Comparison of ENCODE assay signal across 10 mouse cellular contexts in the genomic region with DNA sequence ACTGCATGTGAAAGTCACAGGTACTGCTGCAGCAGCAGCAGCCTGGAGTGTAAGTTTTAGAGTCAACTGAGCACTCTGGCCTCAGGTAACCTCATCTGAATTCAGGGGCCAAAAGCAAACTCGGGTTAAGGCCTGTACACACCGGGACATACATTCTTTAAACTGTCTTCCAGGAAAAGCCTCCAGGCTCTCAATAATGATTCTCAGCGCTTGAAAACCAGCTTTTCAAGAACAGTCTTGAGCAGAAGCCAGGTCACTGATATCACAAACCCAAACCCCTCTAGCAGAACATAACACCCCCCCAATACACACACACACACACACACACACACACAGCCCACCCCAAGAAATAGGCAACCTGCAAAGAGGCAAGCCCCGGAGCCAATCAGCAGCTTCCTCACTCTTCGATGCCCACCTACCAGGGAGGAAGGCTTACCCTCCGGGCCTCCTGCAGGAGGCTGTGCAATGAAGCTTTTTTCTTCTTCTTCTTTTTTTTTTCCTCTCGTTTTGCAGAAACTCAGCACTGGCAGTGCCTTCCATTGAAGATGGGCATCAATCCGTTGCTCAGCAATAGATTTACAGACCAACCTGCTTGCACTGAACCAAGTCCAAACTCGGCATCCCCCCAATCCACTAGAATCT. TPM values are rescaled to one million over a fixed set of nuclear protein-coding genes. Genes with fewer than 3 reads are reported as not detected.
DNase-seq lines count a peak whose midpoint lies in the region; ATAC-seq lines count a peak whose summit lies in the region.
"Had no signal": no experiment of that assay in that cellular context is flagged by ENCODE, and none has a peak within 500 bp of the region (broad histone marks: within the 10 kb centered on the region; RNA-seq: fewer than 3 reads in every experiment).

No protein-coding gene starts in this region.

- H3K9me3 ChIP-seq in heart, embryonic 15.5 days (replicated peaks) = no peaks in the 10 kb centered on the region
- H3K9me3 ChIP-seq in hindbrain, embryonic 15.5 days = no peaks in the 10 kb centered on the region

- no peaks in the 10 kb centered on the region for H3K36me3 ChIP-seq in heart, embryonic 15.5 days
- H3K36me3 ChIP-seq in hindbrain, embryonic 15.5 days = no peaks in the 10 kb centered on the region

- H3K27me3 ChIP-seq in heart, embryonic 15.5 days = peaks cover 35% of the 10 kb centered on the region
- no peaks in the 10 kb centered on the region for H3K27me3 ChIP-seq in hindbrain, embryonic 15.5 days

- no peak overlapping the region for H3K9ac ChIP-seq in heart, embryonic 15.5 days
- no peak overlapping the region for H3K9ac ChIP-seq in hindbrain, embryonic 15.5 days

- peaks cover 32% of the 10 kb centered on the region for H3K4me1 ChIP-seq in heart, embryonic 15.5 days (replicated peaks)
- H3K4me1 ChIP-seq in hindbrain, embryonic 15.5 days (replicated peaks) = peaks cover 59% of the 10 kb centered on the region

- H3K4me3 ChIP-seq in heart, embryonic 15.5 days = peak overlapping the region; percentile 62
- peak overlapping the region; percentile 60 for H3K4me3 ChIP-seq in hindbrain, embryonic 15.5 days

- intact Hi-C loops in heart, postnatal 14 days (cut with DNase I) = no loop called here

- H3K4me2 ChIP-seq in heart, embryonic 15.5 days = peak overlapping the region; percentile 85; the same call in 1 of the 2 replicates
- H3K4me2 ChIP-seq in hindbrain, embryonic 15.5 days = peak overlapping the region; percentile 90

- no peak for DNase-seq in heart, adult 8-10 months (ENCODE audit: low spot score)
- DNase-seq in embryo, embryonic 10.5 days (ENCODE audit: low spot score) = peak; percentile 61
- DNase-seq in neural tube, embryonic 10.5 days (ENCODE audit: extremely low spot score, low spot score) = peak; percentile 44
- DNase-seq in spleen, postnatal 10 days (ENCODE audit: low spot score in 2 of 2) = no peak
- DNase-seq in adrenal gland, postnatal 4 days (ENCODE audit: low spot score in 2 of 2) = no peak
- no peak for DNase-seq in heart, postnatal 14 days
- DNase-seq: cerebellum, adult 2 months had no signal

- no peak overlapping the region for H3K27ac ChIP-seq in heart, embryonic 15.5 days
- no peak overlapping the region for H3K27ac ChIP-seq in hindbrain, embryonic 15.5 days (replicated peaks)

- WGBS in heart, embryonic 15.5 days = 13% methylated on average over 9 of the region's 9 CpGs
- under 1% methylated on average over 9 of the region's 9 CpGs for WGBS in hindbrain, embryonic 15.5 days

- no peak for ATAC-seq in heart, embryonic 15.5 days (replicated peaks; ENCODE audit: insufficient number of reproducible peaks, insufficient read depth, low FRiP score, low read depth)
- no peak for ATAC-seq in hindbrain, embryonic 15.5 days (ENCODE audit: low FRiP score, low read depth)

RNA-seq across cellular contexts. Expression of gene Inava, which starts 1.7 kb away (rescaled TPM):
- 0.45 and 3.8 TPM in 2 replicates for polyA plus RNA-seq in heart, embryonic 15.5 days (2015; fragmentation: Nextera tagmentation; extraction: Ambion mirVana)
- not detected for total RNA-seq in heart, adult 8-10 months (2022)
- polyA plus RNA-seq in hindbrain, embryonic 15.5 days (2015; fragmentation: Nextera tagmentation; extraction: Ambion mirVana) = 3.3 and 3.4 TPM in 2 replicates
- 1 to 10 TPM in 1 of 2 experiments, under 1 TPM in 1; 0.62 to 4.1 TPM for total RNA-seq in adrenal gland, postnatal 4 days (2021)
- under 1 TPM in 1 of 2 experiments, not detected in 1; 0.22 TPM for total RNA-seq in heart, postnatal 14 days (2021)
- total RNA-seq: neutrophil, adult 5-6 weeks had no signal

RNA-seq across cellular contexts. Expression of gene Mroh3, which starts 19.8 kb away (rescaled TPM):
- polyA plus RNA-seq in heart, embryonic 15.5 days (2015; fragmentation: Nextera tagmentation; extraction: Ambion mirVana) = not detected in 2 replicates
- total RNA-seq in heart, adult 8-10 months (2022) = not detected
- polyA plus RNA-seq in hindbrain, embryonic 15.5 days (2015; fragmentation: Nextera tagmentation; extraction: Ambion mirVana) = not detected in 2 replicates
- not detected for total RNA-seq in adrenal gland, postnatal 4 days (2021)
- not detected for total RNA-seq in heart, postnatal 14 days (2021)
- total RNA-seq: neutrophil, adult 5-6 weeks had no signal

RNA-seq across cellular contexts. Expression of gene Gpr25, which starts 28.3 kb away (rescaled TPM):
- 0.15 and 0.34 TPM in 2 replicates for polyA plus RNA-seq in heart, embryonic 15.5 days (2015; fragmentation: Nextera tagmentation; extraction: Ambion mirVana)
- not detected for total RNA-seq in heart, adult 8-10 months (2022)
- polyA plus RNA-seq in hindbrain, embryonic 15.5 days (2015; fragmentation: Nextera tagmentation; extraction: Ambion mirVana) = 1.1 TPM in 2 replicates
- not detected for total RNA-seq in adrenal gland, postnatal 4 days (2021)
- not detected for total RNA-seq in heart, postnatal 14 days (2021)
- total RNA-seq: neutrophil, adult 5-6 weeks had no signal

Comparison
In these comparisons a context has a peak if more than half of its experiments do, and no peak if none do; other contexts are left out.
1. DNase-seq: peak in embryo, embryonic 10.5 days (single experiment) and neural tube, embryonic 10.5 days (single experiment); none in heart, adult 8-10 months (single experiment), spleen, postnatal 10 days (0 of 2), adrenal gland, postnatal 4 days (0 of 2) and heart, postnatal 14 days (0 of 2).